Mouse (Mus musculus) left cerebral cortex, postnatal 4 days (tissue): Measurements from ENCODE around the gene Gm21860. TPM values are rescaled to one million over a fixed set of nuclear protein-coding genes. Genes with fewer than 3 reads are reported as not detected.

Experiments used
- total RNA-seq, 2 experiments: library from RNA; stranded (reverse); gene quantifications; 2 replicates each; pipeline ENCODE4 v1.2.3; 2021

Gene Gm21860
- total RNA-seq, 2 experiments from 2014 or later = not detected

Other genes with a start within 250 kb of the Gm21860 start
- gene Gm47283, start 29.9 kb upstream of the Gm21860 start, total RNA-seq = not detected
- gene Gm21748, start 84.4 kb upstream of the Gm21860 start, total RNA-seq = not detected